Mouse (Mus musculus) myocyte (in vitro differentiated cells): Measurements from ENCODE around the gene Ercc1.

Experiments
- CEBPB ChIP-seq: IDR thresholded peaks from 2 replicates; pipeline ENCODE4 v1.6.1; 2011; ENCODE audit warnings: mild to moderate bottlenecking, moderate library complexity; ENCODE audit not compliant: poor library complexity, insufficient read depth, severe bottlenecking
- E2F4 ChIP-seq: IDR thresholded peaks from one replicate; pipeline ENCODE4 v1.6.1; 2011; ENCODE audit warnings: mild to moderate bottlenecking, control low read depth, moderate library complexity; ENCODE audit not compliant: insufficient read depth
- MAX ChIP-seq: IDR thresholded peaks from one replicate; pipeline ENCODE4 v1.6.1; 2011; ENCODE audit warnings: low read depth, mild to moderate bottlenecking, control low read depth
- MYOD1 ChIP-seq, 3 experiments: IDR thresholded peaks; one replicate each; pipeline ENCODE4 v1.6.1; 2011; ENCODE audit warnings: control low read depth in 2 of 3, low read depth in 2 of 3, mild to moderate bottlenecking in 2 of 3, moderate library complexity in 1 of 3; ENCODE audit not compliant: insufficient read length in 2 of 3, control insufficient read depth in 1 of 3
- POLR2A ChIP-seq: IDR thresholded peaks from one replicate; pipeline ENCODE4 v1.6.1; 2011; ENCODE audit warnings: low read depth, mild to moderate bottlenecking, control low read depth, moderate library complexity; ENCODE audit not compliant: insufficient read length
- TCF12 ChIP-seq: IDR thresholded peaks from one replicate; pipeline ENCODE4 v1.6.1; 2011; ENCODE audit warnings: mild to moderate bottlenecking, control low read depth; ENCODE audit not compliant: poor library complexity, insufficient read depth, severe bottlenecking
- TCF3 ChIP-seq: IDR thresholded peaks from one replicate; pipeline ENCODE4 v1.6.1; 2011; ENCODE audit warnings: low read depth, control low read depth; ENCODE audit not compliant: insufficient read length

DNA sequence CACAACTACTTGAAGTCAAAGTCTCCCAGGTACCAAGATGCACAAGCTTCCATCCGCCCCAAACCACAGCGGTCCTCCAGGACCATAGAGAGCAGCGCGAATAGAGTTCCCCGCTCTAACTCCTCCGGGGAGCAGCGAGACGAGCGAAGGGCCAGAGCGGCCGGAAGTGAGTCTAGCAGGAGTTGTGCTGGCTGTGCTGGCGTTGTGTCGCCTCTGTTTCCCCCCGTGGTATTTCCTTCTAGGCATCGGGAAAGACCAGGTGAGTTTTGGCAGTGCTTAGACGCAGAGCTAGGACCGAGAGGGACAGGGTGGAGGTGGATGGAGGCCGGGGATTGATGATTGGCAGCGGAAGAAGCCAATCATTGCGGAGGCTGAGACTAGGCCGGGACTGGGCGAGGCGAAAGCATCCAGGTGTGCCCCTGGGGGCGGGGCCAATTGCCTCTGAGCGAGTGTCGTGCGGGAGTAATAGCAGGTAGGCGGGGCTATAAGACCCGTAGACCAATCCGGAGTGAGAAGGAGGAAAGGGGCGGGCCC is 427 bp downstream of the Ercc1 start:
- TF ChIP-seq POLR2A = peak; percentile 43
- no peak for TF ChIP-seq TCF3
- no peak for TF ChIP-seq MYOD1 (IDR thresholded peaks at IDR 0.05; ENCODE audit: control insufficient read depth in 1 of 3, insufficient read length in 2 of 3, low read depth in 2 of 3)
- TF ChIP-seq E2F4 = no peak
- TF ChIP-seq CEBPB = no peak
- TF ChIP-seq TCF12 = no peak
- TF ChIP-seq MAX = no peak
